ENCODE assay signal across 8 mouse cellular contexts in genomic region chr9:62343192-62343903, GRCm38 (mm10). TPM values are rescaled to one million over a fixed set of nuclear protein-coding genes. Genes with fewer than 3 reads are reported as not detected.
A peak's percentile ranks its signal among the peaks of the same experiment; 100 is the strongest.
DNase-seq lines count a peak whose midpoint lies in the region; ATAC-seq and TF ChIP-seq lines count a peak whose summit lies in the region.

No protein-coding gene starts in this region.

- H3K9me3 ChIP-seq in G1E (replicated peaks), result no peaks in the 10 kb centered on the region
- H3K9me3 ChIP-seq in lung, embryonic 16.5 days (ENCODE audit: control insufficient read depth, low read length), result no peaks in the 10 kb centered on the region

- H3K9ac ChIP-seq in lung, embryonic 16.5 days (ENCODE audit: low read length), result peak overlapping the region; percentile 100

- no peaks in the 10 kb centered on the region for H3K27me3 ChIP-seq in G1E (ENCODE audit: insufficient read depth, low read length)
- no peaks in the 10 kb centered on the region for H3K27me3 ChIP-seq in lung, embryonic 16.5 days (ENCODE audit: control insufficient read depth, insufficient read depth, low read depth, low read length)

- no peak for TF ChIP-seq CTCF in G1E (IDR thresholded peaks at IDR 0.05; ENCODE audit: low read depth, low read length)

- WGBS in lung, embryonic 16.5 days, result under 1% methylated on average over 39 of the region's 56 CpGs

- peaks cover 48% of the 10 kb centered on the region for H3K4me1 ChIP-seq in G1E (ENCODE audit: insufficient read depth, low read depth, low read length)
- peaks cover 24% of the 10 kb centered on the region for H3K4me1 ChIP-seq in lung, embryonic 16.5 days (replicated peaks; ENCODE audit: control insufficient read depth, insufficient read depth, low read length)

- H3K36me3 ChIP-seq in G1E (replicated peaks), result peaks cover 35% of the 10 kb centered on the region
- no peaks in the 10 kb centered on the region for H3K36me3 ChIP-seq in lung, embryonic 16.5 days (ENCODE audit: control insufficient read depth, insufficient read depth, low read length)

- peak; percentile 77 for DNase-seq in G1E (ENCODE audit: low spot score)
- DNase-seq in c-Kit-positive CD71-positive TER-119-positive erythroid progenitor cells, embryonic 14.5 days (ENCODE audit: low spot score), result peak; percentile 56
- DNase-seq in forelimb bud, embryonic 11.5 days (ENCODE audit: low read depth, low spot score), result peak; percentile 65
- DNase-seq in heart, postnatal 4 days, result peak; percentile 85
- peak; percentile 69 to 70 for DNase-seq in layer of hippocampus, adult 8-10 months (ENCODE audit: low spot score in 2 of 2)
- DNase-seq in ovary, adult 18-20 months (ENCODE audit: low spot score), result peak; percentile 66
- peak; percentile 89 for DNase-seq in thymus, postnatal 14 days

- H3K4me2 ChIP-seq in lung, embryonic 16.5 days (ENCODE audit: low read depth, low read length), result peak overlapping the region; percentile 76

- no peak for ATAC-seq in G1E (ENCODE audit: extremely low read depth, insufficient number of reproducible peaks, low FRiP score, poor library complexity, severe bottlenecking)
- peak; percentile 62 for ATAC-seq in lung, embryonic 16.5 days (ENCODE audit: low read depth)

- H3K27ac ChIP-seq in lung, embryonic 16.5 days (ENCODE audit: low read length), result peak overlapping the region; percentile 97

- H3K4me3 ChIP-seq in G1E (ENCODE audit: low read depth, low read length), result peak overlapping the region; percentile 92
- H3K4me3 ChIP-seq in lung, embryonic 16.5 days (ENCODE audit: low read length), result peak overlapping the region; percentile 79

RNA-seq across cellular contexts. Expression of gene Anp32a, which starts 2.3 kb away (rescaled TPM):
- total RNA-seq in G1E (2014; fragmentation: Nextera tagmentation) (565 and 646 TPM in 2 replicates), G1E (2017) (481 and 765 TPM in 2 replicates)
- polyA plus RNA-seq in G1E (2012), result 246 and 734 TPM in 2 replicates
- total RNA-seq in heart, postnatal 4 days (2021), result 100 to 1,000 TPM; 255 to 279 TPM
- 100 to 1,000 TPM; 303 to 406 (median 351) TPM for total RNA-seq in layer of hippocampus, adult 8-10 months (2022)
- polyA plus RNA-seq in lung, embryonic 16.5 days (2015; fragmentation: Nextera tagmentation; extraction: Ambion mirVana), result 195 and 205 TPM in 2 replicates
